Mouse (Mus musculus) kidney, adult 2 months (tissue): ENCODE measurements around the gene Smim1. TPM values are rescaled to one million over a fixed set of nuclear protein-coding genes. Genes with fewer than 3 reads are reported as not detected.

Experiments used
- DNase-seq: peaks from one replicate; pipeline ENCODE4 v3.0.0; 2021
- H3K27ac ChIP-seq: fragments of 200-500 bp; 2 replicates; pipeline ENCODE4 v1.5.1; 2012; ENCODE audit warnings: low read depth, low read length, control low read depth, inconsistent platforms; ENCODE audit not compliant: insufficient read depth
- H3K27me3 ChIP-seq: fragments of 200-500 bp; replicated peaks from 2 replicates; pipeline ENCODE4 v1.6.1; 2012; ENCODE audit warnings: mild to moderate bottlenecking, moderate library complexity, low read length, inconsistent platforms; ENCODE audit not compliant: control insufficient read depth, insufficient read depth
- H3K36me3 ChIP-seq: fragments of 200-500 bp; 2 replicates; pipeline ENCODE4 v1.6.1; 2012; ENCODE audit warnings: mild to moderate bottlenecking, moderate library complexity, low read length, inconsistent platforms; ENCODE audit not compliant: control insufficient read depth, insufficient read depth
- H3K4me1 ChIP-seq: fragments of 200-500 bp; 2 replicates; pipeline ENCODE4 v1.6.1; 2011; ENCODE audit warnings: low read length; ENCODE audit not compliant: control insufficient read depth, insufficient read depth
- H3K4me3 ChIP-seq: fragments of 200-500 bp; 2 replicates; pipeline ENCODE4 v1.5.1; 2011; ENCODE audit warnings: mild to moderate bottlenecking, low read depth, low read length, control low read depth; ENCODE audit not compliant: insufficient read depth
- CTCF ChIP-seq: fragments of 200-500 bp; conservative IDR thresholded peaks from 2 replicates; pipeline ENCODE4 v1.5.1; 2011; ENCODE audit warnings: low read depth, mild to moderate bottlenecking, control low read depth, low read length, moderate library complexity, mixed read lengths; ENCODE audit not compliant: insufficient read depth, insufficient read length
- POLR2A ChIP-seq: fragments of 200-500 bp; IDR thresholded peaks from one replicate; pipeline ENCODE4 v1.6.1; 2011; ENCODE audit warnings: low read depth, low read length, control low read depth
- WGBS: fragments of 180-500 bp; shearing (Covaris S2); methylation state at CpG from one replicate; pipeline ENCODE4 v1.1.7; 2018; 5-methylcytosine and 5-hydroxymethylcytosine counted together
- polyA plus RNA-seq: library from polyadenylated mRNA; depleted of rRNA; stranded (reverse); fragments of >200 nt; gene quantifications from 2 replicates; pipeline ENCODE4 v1.2.3, GENCODE M21; 2012; rRNA removed

Smim1 gene
- polyA plus RNA-seq, result 294 and 307 TPM in 2 replicates

- Histone ChIP-seq H3K27ac (peak within 1 kb of the TSS; percentile 78), H3K4me3 (peak within 1 kb of the TSS; percentile 65), H3K4me1 (peaks cover 24% of the 10 kb centered on the region), H3K27me3 (no peaks in the 10 kb centered on the region), H3K36me3 (no peaks in the 10 kb centered on the region; the same call in 1 of the 2 replicates)
- DNase-seq, result peak; percentile 97
- 3% methylated on average over 33 of the region's 33 CpGs for WGBS
- TF ChIP-seq POLR2A, result no peak
- TF ChIP-seq CTCF, result peak; percentile 64
Observed at GRCm38 (mm10) chr4:154025641-154026440, at the start of gene Smim1. TSS of gene Smim1 (minus strand) at chr4:154026230.

- DNase-seq, result no peak
- H3K27ac ChIP-seq, result no peak overlapping the region
- H3K4me3 ChIP-seq, result no peak overlapping the region
- H3K27me3 ChIP-seq, result no peaks in the 10 kb centered on the region
- no peaks in the 10 kb centered on the region for H3K4me1 ChIP-seq
- TF ChIP-seq CTCF (no peak), POLR2A (no peak)
- no peaks in the 10 kb centered on the region for H3K36me3 ChIP-seq
- WGBS, result 20% methylated on average over 16 of the region's 16 CpGs
Observed at GRCm38 (mm10) chr4:154071941-154072340, 45.9 kb upstream of the Smim1 start.

GRCm38 (mm10) chr4:154071521-154071920 lies 45.5 kb upstream of the Smim1 start:
- WGBS, result 3% methylated on average over 15 of the region's 20 CpGs
- TF ChIP-seq CTCF, result no peak
- TF ChIP-seq POLR2A, result no peak
- Histone ChIP-seq H3K36me3 (no peaks in the 10 kb centered on the region), H3K4me1 (no peaks in the 10 kb centered on the region), H3K4me3 (no peak overlapping the region), H3K27ac (no peak overlapping the region), H3K27me3 (no peaks in the 10 kb centered on the region)
- DNase-seq, result no peak

- peak; percentile 25 for DNase-seq
- 2% methylated on average over 5 of the region's 5 CpGs for WGBS
Observed at GRCm38 (mm10) chr4:154070896-154071295, 44.9 kb upstream of the Smim1 start.

GRCm38 (mm10) chr4:154064827-154065773 lies 39.1 kb upstream of the Smim1 start:
- TF ChIP-seq POLR2A (no peak), CTCF (peak; percentile 80)
- H3K4me3 ChIP-seq, result no peak overlapping the region
- DNase-seq, result peak; percentile 45
- no peaks in the 10 kb centered on the region for H3K27me3 ChIP-seq
- no peaks in the 10 kb centered on the region for H3K4me1 ChIP-seq
- no peak overlapping the region for H3K27ac ChIP-seq
- no peaks in the 10 kb centered on the region for H3K36me3 ChIP-seq
- WGBS, result 59% methylated on average over 14 of the region's 14 CpGs

More at GRCm38 (mm10) chr4:154070896-154071295, 44.9 kb upstream of the Smim1 start:
- Histone ChIP-seq H3K36me3 (no peaks in the 10 kb centered on the region), H3K4me3 (no peak overlapping the region), H3K27ac (no peak overlapping the region), H3K4me1 (no peaks in the 10 kb centered on the region), H3K27me3 (no peaks in the 10 kb centered on the region)
- TF ChIP-seq CTCF (peak; percentile 46; the same call in 1 of the 2 replicates), POLR2A (no peak)

GRCm38 (mm10) chr4:154057696-154058095 lies 31.7 kb upstream of the Smim1 start:
- 66% methylated on average over 4 of the region's 4 CpGs for WGBS
- no peak for DNase-seq
- TF ChIP-seq POLR2A, result no peak
- TF ChIP-seq CTCF, result no peak

More at GRCm38 (mm10) chr4:154057696-154058095, 31.7 kb upstream of the Smim1 start:
- H3K36me3 ChIP-seq, result no peaks in the 10 kb centered on the region
- no peak overlapping the region for H3K4me3 ChIP-seq
- H3K27ac ChIP-seq, result no peak overlapping the region
- no peaks in the 10 kb centered on the region for H3K27me3 ChIP-seq
- H3K4me1 ChIP-seq, result no peaks in the 10 kb centered on the region
